Mouse (Mus musculus): Measurements from ENCODE around the gene Hck.

DNA sequence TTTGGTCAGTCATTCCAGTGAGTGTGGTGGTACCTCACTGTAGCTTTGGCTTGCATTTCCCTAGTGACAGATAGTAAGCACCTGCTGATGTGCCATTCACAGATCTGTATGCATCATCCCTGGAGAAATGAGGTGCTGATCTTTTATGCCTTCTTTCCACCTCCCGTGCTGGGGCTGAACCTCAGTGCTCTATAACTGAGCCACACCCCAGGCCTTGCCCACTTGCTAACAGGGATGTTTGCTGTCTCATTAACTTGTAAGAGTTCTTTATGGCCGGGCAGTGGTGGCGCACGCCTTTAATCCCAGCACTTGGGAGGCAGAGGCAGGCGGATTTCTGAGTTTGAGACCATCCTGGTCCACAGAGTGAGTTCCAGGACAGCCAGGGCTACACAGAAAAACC, 63.7 kb downstream of the Hck start:
- no peak for TF ChIP-seq EP300 (IDR thresholded peaks at IDR 0.05; ENCODE audit: low read depth)
- TF ChIP-seq CTCF (IDR thresholded peaks at IDR 0.05; ENCODE audit: low read depth) = no peak

Data from liver, embryonic 14.5 days (tissue).